Mouse (Mus musculus) lung, postnatal 4 days (tissue): ENCODE measurements at regions not wholly inside any gene's neighbourhood (a gene's known extent, or its start where the extent isn't known, plus 50 kb on each side); places are given as distances from the start of the nearest gene placed in this dataset.

Source experiments
- DNase-seq, 2 experiments: peaks; one replicate each; pipeline ENCODE4 v3.0.0; 2021

DNA sequence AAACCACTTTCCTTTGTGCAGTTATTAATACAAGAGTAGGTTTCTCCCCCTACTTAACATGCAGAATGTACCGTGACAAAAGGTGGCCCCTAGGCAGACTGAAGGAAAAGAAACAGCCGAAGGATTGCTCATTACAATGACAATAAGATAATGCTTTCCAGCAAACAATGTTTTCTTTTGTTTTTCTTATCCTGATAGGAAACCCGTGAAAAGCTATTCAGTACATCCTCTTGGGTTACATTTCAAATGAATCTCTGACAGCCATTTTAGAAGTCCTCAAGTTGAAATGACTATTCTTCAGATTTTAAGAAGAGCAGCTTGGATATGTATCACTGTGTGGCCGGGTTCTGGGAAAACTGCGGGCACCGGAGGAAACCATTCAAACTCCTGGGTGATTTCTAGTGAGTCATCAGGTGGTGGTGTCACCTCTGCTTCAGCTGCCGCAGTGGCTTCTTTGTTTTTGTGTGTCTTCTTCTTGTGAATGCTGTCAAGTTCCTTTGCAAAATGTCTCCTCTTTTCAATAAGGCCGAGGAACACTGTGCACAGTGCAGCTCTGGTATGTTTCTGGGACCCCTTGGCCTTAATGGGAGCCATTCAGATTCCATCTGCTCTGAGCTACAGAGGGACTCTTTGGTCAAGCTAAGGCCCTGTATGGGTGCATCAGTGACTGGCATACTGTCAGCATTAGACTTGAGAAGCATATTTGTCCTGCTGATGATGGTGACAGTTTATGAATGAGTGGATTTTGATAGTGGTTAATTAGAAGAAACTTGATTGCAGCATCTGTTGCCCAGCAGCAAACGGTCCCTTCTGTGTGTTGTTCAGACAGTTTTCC lies 393.1 kb downstream of the Rnd3 start:
- DNase-seq: no peak

DNA sequence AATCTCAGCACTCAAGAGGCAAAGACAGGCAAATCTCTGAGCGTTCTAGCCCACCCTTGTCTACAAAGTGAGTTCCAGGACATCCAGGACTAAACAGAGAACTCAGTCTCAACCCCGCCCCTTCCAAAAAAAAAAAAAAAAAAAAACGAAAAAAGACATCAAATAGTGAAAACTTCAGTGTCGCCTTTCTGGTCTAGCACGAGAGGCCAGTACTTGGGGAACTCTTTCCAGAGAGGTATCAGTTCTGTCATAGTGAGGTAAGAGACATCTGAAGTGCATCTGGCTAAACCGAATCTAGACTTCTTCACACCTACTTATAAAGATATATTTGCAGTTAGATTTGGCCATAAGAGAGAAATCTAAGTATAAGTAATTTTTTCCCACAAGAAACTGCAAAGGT lies 393.8 kb downstream of the Rnd3 start:
- no peak for DNase-seq

DNA sequence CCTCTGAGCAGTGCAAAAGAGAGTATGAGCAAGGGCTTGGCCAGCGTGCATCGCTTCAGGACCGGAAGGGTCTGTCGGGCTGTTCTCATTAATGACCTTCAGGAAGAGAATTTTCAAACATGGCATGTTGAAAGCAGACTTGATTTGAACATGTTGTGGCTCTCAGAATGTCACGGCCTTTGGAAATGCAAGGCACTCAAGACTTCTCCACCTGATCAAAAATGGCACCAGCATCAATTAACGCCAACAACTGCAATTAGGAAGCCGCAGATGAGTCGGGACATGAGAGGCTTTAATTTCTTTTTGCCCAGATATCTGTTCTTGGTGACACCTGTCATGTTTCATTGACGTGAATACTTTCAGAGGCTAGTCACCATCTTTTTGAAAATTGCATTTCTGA lies 396.5 kb downstream of the Rnd3 start:
- DNase-seq: no peak

DNA sequence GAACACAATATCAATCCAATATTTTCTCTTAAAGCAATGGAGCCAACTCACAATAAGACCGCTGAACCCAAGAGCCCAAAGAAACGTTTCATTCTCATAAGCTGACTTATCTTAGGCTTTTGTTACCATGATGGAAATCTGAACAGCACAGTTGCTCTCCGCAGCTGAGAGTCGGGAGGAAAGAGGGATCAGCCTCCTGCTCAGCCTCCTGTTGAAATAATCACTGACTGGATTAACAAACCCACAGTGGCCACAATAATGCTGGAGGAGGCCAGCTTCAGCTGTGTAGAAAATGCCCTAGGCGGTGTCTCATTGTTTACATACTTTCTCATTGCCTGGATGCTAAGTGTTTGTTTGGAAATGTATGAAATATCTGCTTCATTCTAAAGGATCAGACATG lies 398.1 kb downstream of the Rnd3 start:
- DNase-seq: no peak

DNA sequence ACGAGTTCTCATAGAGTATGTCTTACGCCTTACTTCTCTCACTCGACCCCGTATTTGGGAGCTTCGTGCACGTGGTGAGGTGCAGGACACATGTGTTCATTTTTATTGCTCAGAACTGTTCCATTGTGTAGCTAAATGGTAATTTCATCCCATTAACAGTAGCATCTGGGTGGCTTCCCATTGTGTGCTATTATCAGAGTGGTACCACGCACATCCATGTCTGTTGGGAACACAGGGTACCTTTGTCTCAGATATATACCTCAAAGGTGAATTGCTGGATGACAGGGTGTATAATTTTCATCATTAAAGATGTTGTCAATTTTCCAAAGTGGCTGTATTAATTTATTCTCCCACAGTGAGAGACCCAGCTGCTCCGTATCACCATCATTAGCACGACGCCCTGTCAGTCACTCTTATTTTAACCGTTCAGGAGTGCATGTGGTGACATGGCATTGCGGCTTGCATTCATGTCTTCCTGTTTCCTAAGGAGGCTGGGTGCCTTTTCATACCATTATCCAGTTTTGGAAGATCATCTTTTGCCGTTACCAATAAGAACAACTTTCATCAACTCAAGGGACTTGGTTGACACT lies 404.2 kb downstream of the Rnd3 start:
- DNase-seq: no peak

DNA sequence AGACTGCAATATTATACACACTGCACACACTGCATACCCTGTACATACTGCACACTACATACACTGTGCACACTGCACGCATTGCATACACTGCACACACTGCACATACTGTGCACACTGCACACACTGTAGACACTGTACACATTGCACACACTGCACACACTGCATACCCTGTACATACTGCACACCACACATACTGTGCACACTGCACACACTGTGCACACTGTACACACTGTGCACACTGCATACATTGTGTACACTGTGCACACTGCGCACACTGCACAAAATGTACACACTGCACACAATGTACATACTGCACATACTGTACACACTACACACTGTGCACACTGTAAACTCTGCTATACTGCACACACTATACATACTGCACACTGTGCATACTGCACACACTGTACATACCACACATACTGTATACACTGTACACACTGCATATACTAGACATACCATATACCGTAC lies 405.1 kb downstream of the Rnd3 start:
- DNase-seq: no peak

DNA sequence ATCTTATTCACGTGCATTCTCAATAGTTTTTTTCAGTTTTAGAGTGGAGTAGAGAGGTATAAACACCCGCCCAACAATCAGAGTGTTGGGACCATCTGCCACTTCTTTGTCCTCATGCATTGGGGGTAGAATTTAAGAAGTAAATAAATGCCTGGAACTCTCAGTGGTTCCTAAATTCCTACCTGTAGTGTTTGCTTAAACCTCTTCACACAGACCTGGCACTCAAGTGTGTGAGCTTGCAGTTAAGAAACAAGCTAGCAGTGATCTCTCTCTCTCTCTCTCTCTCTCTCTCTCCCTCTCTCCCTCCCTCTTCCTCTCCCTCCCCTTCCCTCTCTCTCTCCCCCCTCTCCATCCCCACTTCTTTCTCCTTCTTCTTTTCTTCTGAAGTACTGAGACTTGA lies 406.5 kb downstream of the Rnd3 start:
- no peak for DNase-seq

DNA sequence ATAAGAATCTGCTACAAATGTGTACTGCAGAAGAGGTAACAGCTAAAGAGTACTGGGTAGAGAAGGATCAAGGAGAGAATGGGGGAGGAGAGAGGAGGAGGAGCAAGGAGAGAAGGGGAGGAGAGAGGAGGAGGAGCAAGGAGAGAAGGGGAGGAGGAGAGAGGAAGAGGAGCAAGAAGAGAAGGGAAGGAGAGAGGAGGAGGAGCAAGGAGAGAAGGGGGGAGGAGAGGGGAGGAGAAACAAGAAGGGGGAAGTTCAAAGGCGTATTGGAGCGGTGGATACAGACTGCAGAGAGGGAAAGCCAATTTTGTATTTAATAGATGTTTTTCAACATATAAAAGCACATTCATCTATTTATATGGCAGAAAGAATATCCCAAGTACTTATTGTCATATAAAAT lies 407.6 kb downstream of the Rnd3 start:
- DNase-seq: no peak

DNA sequence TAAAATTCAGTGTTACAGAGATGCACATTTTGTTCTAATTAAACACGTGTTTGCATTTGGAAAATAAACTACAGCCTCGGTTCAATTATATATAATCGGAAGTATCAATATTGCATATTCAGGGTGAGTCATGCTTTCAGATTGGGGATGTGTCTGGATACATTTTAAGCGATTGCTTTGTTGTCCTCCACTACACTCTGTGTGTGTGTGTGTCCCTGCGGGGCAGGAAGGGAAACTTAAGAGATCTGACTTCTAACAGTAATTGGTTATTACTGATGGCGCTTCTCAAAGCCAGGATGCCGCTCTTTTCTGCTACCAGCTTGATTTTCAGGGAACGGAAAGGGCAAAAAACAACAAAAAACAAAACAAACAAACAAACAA lies 409.3 kb downstream of the Rnd3 start:
- no peak for DNase-seq

DNA sequence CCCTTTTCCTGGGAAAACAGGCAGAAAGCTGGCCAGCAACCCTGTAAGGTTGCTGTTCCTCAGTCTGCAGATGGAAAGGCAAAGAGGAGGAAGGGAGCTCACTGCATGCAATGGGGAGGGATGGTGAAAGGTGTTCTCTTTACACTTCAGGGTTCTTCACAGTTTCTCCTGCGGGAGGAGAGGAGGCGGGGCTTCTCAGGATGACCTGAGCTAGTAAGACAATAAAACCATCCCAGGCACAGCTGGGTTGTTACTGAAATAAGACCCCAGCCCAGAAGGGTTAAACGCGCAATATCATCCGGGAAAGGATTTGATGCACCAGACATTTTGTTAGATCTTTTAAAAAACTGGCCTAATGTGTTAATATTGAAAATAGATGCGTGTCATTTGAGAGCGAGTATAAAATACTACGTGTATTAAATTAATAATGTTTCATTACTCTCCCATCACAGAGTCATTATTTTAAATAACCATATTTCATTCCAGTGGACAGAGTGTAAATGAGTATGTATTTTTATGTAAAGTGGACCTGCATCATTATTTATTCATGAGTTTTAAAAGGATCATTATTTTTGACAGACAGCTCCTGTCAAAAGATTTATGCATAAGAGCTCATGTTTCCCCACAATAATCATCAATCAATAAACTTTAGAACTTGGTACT lies 409.8 kb downstream of the Rnd3 start:
- DNase-seq: no peak

DNA sequence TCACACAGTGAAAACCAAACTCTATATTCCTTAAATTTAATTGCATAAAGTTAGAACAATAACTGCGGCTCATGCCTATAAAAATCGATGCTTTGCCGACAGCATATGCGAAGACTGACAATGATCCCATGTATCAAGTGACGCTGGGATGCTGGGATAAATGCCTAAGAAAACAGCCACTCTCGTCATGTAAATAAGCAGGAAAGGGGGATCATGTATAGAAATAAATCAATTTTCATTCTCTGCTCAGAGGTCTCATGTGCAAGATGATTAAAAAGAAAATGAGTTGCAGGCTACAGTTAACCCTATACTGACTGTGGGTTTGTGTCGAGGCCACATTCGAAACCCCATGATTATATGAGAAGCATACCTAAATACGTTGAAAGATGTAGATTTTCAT lies 411.2 kb downstream of the Rnd3 start:
- DNase-seq: no peak

DNA sequence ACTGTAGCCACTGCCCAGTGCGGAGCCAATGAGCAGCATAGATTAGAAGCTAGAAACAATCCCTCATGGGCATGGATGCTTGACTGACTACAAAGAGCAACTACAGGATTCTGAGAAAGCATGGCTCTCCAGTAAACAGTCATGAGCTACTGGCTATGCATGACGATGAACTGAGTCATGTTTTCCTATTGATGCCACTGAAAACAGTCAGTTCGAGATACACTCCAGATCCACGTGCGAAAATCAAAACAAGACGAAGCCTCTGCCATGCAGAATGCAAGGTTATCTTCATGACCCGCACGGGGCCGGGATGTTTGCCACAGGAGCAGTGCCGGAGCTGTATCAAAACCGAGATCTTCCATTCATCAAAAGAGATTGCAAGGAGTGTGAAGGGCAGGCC lies 413.9 kb downstream of the Rnd3 start:
- DNase-seq: no peak

DNA sequence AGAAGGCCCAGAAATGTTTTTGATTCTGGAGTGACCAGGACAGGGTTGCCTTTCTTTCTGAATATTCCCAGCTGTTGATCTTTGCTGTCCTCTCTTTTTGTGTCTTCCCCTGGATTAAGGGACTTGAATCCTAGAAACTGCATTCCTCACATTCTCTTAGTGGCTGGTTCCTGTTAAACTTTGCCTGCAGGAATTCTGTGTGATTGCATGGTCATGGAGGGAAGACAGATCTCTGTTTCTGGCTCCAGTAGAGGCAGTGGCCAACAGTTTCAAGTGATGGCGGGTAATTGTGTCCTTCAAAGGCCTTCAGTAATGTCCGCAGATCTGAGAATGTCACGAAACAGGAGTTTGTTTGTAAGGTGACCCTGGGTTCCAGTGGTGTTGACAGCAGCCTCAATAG lies 410.1 kb upstream of the Mmadhc start:
- DNase-seq: no peak

DNA sequence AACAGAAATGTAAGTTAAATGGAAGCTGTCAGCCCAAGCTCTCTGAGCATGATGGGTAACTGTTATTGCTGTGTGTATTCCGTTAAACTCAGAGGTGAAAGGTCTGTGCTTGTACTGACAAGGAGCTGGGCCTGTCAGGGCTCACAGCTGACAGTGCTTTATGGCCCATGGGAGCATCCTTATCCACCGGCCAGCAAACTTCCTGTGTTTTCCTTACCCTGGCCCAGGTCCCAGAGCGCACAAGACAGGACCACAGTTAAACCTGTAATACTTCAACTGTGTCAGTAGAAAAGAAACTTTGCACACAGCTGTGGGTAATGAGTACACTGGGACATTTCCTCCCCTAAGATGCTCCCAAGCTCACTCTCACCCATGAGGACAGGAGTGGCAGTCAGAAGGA lies 407.7 kb upstream of the Mmadhc start:
- DNase-seq: peak; percentile 47 to 60

DNA sequence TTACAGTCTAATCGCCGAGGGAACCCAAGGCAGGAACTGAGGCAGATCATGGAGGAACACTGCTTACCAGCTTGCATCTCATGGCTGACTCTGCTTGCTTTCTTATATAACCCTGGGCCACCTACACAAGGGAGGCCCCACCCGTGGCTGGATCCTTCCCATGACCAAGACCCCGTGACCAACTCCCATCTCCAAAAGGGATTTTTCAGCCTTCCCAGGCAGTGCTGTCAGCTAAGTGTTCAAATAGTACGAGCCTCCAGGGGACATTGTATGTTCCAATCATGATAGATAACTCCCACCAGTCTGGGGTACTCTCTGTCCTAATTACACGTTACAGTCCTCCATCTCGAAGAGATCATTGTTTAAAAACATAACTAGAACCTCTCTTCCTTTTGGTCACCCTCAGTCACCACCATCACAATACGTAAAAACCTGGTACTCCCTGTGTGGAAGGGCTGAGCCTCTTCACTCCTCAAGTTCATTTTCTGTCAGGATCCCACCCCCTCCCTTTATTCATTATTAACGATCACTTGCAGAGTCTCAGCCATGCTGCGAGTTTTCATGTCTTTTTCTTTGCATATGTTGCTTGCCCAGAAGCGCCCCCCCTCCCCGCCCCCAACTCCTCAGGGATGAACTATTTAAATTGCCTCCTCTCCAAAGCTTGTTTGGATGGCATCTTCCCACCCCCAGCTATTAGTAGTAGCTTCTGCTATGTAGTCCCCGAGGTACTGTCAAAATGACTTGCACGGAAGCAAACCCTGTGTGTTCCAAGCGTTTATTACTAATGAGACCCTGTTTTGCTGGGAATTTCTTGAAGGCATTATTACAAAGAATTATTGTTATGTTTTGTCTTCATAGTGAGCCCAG lies 406.2 kb upstream of the Mmadhc start:
- no peak for DNase-seq

DNA sequence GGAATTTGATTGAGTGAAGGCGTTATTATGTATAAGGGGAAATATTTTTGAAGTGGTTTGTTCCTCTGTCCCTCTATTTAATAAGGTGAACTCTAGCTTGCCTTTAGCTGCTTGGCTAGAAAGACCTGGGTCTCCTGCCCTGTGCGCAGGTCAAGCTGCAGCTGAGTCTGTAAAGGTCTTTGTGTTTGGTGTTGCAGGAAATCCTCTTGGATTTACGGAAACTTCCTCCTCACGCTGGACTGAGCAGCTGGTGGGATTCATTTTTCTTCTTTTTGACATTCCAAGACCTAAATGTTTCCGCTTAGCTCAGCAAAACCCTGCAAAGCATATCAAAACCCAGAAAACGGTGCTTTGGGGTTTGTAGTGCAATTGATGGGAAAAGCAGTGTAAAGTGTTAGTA lies 402.2 kb upstream of the Mmadhc start:
- no peak for DNase-seq

DNA sequence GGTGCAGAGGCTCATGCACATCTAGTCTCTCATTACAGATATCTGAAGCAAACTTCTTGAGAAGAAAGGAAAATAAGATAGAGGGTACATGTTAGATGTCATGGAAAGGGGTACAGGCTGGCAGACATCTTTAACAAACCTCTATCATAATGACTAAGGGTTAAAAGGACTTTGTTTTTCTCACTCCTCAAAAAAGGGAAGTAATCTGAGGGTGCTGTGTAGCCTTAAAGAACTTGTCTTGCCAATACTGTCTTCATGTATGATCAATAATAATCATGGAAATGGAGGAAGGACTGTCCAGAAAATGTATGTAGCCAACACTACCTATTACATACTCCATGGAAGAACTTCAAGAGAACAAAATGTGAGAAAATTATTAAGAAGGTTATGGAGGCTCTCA lies 400.0 kb upstream of the Mmadhc start:
- DNase-seq: no peak

DNA sequence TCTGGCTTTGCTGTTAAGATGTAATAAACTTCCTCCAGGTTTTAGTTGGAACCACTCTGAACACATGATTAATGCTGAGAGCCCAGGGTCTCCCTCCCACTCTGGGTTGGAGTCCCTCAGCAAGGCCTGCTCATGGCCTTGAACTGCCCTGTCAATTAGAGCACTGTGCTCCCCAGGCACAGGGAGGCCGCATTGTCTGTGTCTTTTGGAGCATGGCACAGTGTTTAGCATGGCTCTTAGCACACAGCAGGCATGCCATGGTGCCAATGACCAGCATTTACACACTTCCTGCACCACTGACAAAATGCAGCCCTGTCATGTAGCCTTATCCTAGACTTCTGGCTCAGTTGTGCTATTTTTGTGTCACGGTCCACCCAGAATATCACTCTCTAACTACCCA lies 398.2 kb upstream of the Mmadhc start:
- DNase-seq: no peak

DNA sequence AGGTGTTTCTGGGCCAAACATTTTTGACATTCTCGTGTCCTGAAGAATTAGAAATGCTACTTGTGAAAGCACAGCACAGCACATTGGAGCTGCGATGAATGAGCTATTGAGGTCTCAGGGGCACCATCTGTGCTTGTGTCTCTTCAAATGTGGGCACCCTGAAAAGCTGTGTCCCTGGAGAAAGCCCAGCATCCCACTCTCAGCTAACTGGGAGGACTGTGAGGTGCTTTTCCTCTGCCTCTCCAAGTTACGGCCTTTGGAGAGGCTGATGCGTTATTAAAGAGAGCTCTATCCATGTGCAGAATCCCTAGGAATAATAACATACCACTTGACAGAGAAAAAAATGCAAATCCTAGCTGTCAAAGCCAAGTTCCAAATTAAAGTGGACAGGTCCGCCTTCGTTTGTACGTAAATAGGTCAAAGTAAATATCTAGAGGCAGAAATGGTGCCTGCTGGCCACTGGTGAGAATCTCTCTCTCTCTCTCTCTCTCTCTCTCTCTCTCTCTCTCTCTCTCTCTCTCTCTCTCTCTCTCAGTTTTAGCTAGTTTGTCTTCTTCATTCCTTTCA lies 397.3 kb upstream of the Mmadhc start:
- DNase-seq: no peak

DNA sequence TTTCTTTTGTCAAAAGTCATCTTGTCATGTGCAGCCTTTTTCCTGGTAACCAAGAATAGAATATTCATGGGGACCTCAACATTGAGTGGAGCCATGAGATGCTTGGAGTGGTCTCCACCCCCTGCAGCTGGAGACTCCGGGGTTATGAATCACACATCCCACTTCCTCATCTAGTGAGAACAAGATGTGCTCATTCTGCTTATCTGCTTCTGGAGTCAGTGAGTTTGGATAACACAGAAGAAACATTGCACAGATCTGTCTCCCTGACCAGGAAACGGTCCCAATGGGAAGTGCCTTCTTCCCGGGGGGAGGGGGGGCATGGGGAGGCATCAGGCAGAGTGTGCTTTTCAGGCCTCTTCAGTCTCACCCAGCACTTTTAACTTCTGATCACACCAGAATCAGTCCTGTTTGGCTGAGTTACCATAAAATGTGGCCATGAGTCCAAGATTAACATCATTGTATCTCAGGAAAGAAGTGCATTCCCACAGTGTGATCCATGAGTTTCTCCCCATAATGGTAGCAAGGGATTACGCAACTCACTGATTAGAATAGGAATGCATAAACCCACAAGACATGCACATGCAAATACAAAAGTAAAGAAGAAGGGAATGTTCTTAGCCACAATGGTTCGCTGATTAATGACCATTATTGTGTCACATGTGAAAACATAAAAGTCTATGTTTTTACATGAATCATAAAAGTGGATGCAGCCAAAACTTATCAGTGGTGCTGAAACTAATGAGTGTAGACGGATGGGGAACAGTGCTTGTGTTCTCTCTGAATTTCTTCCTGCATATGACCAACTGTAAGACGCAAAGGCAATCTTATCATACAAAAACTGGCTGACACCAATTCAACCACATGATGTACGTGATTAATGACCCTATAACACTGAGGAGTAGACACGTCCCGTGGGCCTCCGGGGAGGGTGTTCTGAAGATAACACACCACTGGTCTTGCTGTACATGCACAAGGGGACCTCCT lies 393.8 kb upstream of the Mmadhc start:
- DNase-seq: no peak

DNA sequence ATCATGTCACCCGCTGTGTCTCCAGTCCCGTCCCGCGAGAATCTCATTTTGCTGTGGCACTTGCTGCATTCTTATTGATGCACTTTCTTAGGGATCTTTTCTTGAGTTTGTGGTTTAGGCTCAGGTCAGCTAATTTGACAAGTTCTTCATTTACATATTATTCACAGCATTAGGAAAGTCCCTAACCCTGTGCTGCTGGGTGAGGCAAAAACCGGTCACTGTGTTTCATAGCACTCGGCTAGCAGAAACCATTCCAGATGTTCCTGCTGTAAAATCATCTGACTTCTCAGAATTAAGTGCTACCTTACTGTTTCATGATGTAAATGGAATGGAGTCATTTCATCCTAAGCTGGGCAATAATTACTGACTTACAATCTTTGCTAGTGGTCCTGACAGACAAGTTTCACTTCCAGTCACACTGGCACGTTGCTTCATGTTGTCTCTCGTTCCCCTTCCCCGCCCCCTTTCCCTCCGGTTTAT lies 391.1 kb upstream of the Mmadhc start:
- no peak for DNase-seq
